Mouse (Mus musculus): ENCODE measurements around the gene Ppm1h.

The Ppm1h gene

DNA sequence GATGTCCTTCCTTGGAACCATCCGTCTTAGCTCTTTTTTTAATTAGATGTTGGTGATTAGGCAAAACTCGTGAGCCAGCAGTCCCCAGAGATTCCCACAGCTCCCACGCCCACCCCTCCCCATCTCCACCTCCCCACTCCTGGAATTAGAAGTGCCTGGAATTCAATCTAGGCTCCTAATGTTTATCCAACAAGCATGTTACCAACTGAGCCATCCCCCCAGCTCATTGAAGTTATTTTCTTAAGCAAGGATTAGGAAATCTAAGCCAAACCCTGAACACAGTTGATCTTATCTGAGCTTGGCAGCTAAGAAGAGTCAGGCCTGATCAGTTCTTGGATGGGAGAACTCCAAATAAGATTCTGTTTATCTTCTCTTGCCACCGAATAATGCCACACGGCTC is 92.4 kb downstream of the Ppm1h start:
- DNase-seq, result no peak

DNA sequence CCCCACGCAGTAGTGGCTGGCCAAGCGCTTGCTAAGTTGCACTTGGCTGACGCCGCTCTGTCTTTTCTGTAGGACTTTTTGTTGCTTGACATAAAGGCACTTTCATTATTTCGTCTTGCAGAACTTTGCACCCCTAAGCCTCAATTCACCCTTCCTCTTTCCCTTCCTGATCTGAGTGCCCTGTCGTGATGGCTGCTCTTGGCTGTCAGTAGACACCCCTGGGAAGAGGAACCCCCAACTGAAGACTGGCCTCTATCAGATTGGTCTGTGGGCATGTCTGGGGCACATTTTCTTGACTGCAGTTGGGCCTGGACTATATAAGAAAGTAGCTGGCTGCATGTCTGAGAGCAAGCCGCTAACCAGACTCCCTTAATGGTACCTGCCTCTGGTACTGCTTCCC is 95.6 kb downstream of the Ppm1h start:
- DNase-seq, result no peak

DNA sequence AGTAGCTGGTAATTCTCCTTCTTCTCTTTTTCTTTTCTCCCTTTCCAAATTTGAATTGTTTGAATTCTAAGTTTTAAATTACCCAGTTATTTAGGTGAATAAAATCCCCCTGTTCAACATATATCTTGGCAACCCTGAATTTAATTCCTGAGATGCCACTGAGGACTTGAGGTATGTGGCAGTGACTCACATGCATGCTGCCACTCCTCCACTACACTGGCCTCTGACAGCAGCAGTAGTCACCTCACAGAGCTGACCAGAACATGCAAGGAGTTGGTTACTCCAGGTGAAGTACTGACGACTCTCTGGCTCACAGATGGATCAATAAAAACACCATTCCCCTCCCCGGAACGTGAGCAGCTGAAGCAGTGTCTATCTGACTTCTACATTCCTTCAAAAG is 98.9 kb downstream of the Ppm1h start:
- DNase-seq, result no peak

DNA sequence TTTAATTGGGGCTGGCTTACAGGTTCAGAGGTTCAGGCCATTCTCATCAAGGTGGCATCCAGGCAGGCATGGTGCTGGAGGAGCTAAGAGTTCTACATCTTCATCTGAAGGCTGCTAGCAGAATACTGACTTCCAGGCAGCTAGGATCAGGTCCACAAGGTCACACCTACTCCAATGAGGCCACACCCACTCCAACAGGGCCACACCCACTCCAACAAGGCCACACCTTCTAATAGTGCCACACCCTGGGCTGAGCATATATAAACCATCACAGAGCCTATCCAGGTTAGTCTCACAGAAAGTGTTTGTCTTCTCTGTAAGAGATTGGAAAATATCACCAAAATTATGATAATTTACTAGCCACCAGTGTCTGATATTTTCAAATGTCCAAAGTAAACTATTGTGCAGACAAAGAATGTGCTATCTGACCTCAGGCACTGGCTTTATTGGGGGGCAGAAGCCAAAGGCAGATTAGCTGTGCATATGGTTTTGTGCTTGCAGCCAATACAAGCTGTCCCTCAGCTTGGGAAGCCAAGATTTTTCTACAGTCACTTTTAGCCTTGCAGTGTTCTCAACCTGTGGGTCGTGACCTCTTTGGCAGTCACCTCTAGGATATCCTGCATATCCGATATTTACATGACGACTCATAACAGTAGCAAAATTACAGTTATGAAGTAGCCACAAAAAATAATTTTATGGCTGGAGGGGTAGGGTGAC is 99.5 kb downstream of the Ppm1h start:
- DNase-seq, result no peak

DNA sequence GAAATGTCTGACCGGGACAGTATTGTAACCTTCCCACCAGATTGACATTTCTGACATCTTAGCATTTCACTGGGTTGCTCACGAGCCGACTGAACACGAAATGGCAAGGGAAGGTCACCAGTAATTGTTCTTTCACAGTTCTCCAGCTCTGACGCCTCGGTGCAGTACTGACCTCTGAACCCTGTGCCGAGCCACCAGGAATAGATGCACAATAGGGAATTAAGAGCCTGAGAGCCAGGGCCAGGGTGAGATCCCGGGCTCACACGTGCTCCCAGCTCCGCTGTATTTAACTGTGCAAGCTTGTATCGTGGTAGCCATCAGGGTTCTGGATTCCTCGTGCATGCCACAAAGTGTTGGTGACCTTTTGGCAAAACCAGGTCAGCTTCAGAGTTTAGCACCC is 100.8 kb downstream of the Ppm1h start:
- no peak for DNase-seq

DNA sequence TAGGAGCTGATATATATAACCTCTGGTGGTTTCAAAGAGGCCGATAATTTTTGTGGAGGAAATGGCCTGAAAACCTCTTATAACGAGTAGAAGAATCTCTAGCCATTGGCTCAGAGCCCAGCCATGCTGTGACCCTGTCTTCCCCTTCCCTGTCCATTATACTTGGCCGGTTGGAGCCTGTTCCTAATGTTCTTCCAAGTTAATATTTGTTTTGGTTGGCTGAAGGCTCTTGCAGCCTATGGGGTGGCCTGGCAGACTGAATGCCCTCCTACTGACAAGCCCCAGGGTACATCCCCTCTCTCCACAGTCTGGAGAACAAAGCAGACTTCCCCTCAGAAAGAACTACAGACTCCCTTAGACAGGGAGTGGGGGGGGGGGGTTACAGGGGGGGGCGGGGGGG is 104.2 kb downstream of the Ppm1h start:
- DNase-seq, result no peak

DNA sequence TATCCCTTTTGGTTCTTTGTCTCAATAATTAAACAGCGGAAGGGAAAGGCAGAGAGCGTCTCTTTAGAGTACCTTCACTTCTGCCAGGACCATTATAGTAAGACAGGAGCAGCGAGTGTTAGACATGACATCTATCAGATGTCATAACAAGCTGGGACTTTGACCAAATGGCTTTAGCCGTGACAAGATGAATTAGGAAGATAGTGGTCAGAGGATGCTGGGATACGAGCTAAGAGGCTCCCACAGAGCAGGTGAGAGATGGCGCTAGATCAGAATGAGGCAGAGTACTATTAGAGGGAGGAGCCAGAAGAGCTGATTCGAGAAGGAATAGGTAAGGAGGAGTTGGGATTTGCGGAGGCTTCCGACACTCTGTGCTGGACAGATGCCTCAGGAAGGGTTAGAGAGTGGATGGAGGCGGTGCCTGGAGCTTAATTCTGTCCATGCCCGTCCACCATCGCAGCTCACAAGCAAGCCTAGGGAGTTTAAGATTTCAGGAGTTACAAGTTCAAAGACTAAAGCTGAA is 111.1 kb downstream of the Ppm1h start:
- DNase-seq, result no peak

DNA sequence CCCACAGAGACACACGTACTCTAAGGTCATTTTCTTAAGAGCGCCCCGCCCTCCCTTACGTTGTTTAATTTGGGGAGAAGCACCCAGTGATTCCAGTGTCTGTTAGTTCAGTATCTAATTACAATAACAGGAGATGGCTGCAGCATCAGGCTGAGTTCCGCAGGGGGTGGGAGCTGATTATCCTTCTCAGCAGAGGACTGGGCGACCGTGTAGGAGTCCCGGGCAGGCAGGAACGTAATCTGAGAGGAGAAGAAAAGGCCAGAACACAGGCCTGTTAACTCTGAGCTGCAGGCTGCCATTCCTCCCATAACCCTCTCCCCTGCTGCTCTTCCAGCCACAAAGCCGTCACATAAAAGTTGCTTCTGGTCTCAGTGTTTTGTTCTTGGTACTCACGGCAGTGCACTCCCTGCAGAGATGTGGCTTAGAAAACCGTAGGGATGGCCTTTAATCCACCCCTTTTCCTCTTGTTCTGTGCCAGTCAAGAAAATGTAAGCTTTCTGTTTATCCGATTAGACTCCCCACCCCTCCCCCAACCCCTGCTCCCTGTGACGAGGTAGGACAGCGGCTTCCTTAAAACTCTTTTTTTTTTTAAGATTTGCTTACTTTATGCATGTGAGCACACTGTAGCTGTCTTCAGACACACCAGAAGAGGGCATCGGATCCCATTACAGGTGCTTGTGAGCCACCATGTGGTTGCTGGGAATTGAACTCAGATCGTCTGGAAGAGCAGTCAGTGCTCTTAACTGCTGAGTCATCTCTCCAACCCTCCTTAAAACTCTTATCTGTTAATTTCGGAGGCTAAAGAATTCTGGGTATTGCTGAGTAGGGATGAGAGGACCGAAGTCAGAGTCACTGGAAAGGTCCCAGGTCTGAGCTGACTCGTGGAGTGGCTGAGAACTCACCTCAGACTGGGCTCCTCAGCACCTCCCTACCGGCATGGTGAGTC is 113.7 kb downstream of the Ppm1h start:
- DNase-seq, result no peak

DNA sequence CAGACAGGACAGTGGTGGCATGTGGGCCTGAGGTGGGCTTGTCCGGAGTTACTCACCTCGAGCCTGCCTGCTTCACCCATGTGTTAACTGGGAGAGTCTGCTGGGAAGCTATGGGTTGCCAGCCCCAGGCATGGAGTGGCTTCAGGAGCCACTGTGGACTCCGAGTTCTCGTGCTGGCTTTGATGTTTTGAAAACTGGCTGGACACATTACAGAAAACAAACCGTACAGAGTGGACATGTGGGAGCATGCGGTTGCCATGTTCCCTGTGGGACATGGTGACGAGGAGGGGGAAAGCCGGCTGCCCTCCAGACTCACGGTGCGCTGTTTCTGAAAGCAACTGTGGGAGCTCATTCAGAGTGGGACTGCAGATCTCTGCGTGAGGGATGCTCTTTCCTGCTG is 114.6 kb downstream of the Ppm1h start:
- DNase-seq, result no peak

DNA sequence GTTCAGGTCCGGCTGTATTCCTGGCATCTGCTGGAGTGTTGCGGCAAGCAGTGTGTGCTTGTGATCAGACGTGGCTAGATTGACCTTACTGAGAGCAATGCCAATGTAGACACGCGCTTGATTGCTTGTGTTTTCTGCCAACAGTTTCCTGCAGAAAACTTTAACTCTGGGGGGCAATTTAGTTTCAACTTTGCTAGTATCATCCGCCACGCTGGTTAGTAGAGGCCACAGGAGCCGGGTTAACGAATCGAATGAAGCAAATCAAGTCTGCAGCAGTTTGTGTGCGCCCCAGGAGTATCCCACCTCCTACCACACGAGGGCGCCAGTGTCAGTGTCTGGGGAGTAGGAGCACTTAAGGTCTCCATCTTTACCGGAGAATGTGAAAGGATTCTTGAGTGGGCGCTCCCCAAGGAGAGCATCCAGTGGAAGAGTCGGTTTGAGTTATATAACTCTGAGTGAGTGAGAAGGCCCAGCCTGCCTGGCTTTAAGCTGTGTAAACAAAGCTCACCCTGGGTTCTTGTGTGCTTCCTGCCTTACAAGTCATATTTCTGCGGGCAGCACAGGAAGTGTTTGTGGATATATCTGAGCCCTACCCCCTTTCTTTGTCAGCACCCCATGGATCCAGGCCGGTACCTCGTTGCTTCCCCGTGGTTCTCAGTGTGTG is 115.8 kb downstream of the Ppm1h start:
- DNase-seq, result peak; percentile 71

DNA sequence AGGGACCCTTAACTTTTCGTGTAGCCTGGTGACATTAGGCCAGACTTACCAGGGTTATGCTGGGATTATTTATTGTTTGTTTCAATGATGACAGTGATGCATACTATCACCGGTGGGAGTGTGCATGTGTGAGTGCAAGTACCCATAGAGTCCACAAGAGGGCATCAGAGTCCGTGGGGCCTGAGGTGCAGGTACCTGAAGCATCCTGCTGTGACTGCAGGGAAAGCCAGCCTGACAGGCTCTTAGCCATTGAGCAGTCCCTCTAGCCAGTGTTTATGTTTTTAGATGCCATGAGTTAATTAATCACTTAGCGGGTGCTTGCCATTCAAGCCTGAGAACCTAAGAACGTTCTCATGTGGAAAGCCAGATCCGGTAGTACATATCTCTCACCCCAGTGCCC is 119.4 kb downstream of the Ppm1h start:
- no peak for DNase-seq

DNA sequence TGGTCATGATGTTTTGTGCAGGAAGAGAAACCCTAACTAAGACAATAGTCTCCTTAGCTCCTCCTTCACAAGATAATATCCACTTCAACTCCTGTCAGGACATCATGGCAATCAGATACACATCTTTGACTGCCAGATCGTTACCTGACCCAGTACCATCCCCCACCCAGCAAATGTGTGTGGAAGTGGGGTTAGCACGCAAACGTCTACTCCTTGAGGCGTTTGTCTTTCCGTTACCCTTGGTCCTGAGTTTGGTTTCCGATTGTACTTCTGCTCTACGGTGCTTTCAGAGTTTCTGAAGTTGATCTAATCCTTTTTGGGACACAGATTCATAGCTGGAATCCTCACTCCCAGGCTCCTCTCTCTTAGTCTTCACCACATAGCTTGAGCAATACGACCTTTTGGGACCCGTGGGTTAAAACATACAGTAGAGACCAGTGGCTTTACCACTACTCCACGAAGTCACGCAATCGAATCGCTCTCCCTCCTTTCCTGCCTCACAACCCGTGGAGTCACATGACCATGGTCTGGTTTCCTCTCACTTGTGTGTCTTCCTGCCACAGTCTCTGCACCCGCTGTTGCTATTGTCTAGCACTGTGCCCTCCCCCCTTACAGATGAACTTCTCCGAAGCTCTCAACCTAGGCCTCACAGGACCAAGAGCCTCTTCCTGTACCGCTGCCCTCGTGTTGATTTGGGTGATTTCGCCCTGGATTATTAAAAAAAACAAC is 121.6 kb downstream of the Ppm1h start:
- no peak for DNase-seq

DNA sequence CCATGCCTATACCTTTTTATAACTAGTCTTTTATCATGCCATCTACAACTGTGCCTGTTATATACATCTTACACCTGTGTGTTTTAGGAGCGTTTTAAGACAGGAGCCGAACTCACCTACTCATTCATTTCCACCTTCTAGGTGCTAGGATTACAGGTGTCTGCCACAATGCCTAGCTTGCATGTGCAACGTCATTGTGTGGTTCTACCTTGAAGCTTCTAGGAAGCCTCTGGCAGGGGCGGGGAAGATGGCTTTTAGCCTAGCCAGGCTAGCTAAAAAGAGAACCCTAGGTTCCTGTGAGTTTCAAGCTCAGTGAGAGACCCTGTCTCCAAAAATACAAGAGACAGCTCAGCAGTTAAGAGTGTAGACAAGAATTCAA is 122.2 kb downstream of the Ppm1h start:
- no peak for DNase-seq

DNA sequence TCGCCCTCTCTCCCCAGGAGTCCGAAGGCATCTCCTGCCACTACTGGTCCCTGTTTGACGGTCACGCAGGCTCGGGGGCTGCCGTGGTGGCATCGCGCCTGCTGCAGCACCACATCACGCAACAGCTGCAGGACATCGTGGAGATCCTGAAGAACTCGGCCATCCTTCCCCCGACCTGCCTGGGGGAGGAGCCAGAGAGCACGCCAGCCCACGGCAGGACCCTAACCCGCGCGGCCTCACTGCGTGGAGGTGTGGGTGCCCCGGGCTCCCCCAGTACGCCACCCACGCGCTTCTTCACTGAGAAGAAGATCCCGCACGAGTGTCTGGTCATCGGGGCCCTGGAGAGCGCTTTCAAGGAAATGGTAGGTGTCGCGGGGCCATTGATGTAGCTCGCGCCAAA is 123.7 kb downstream of the Ppm1h start:
- DNase-seq, result no peak

DNA sequence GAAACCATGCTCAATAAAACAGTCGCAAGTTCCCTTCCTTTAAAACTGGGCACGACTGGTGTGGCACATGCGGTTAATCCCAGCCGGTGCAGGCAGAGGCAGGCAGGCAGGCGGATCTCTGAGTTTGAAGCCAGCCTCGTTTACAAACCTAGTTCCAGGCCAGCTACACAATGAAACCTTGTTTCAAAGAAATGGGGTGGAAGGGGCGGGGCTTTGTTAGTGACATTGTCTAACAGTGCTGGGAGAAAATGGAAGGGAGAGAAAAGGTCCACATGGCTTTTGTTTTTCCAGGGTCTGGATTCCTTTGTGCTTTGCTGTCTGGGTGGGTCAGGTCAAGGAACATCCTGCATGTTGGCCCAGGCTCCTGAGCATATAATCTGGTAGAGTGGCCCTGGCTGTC is 124.3 kb downstream of the Ppm1h start:
- no peak for DNase-seq

DNA sequence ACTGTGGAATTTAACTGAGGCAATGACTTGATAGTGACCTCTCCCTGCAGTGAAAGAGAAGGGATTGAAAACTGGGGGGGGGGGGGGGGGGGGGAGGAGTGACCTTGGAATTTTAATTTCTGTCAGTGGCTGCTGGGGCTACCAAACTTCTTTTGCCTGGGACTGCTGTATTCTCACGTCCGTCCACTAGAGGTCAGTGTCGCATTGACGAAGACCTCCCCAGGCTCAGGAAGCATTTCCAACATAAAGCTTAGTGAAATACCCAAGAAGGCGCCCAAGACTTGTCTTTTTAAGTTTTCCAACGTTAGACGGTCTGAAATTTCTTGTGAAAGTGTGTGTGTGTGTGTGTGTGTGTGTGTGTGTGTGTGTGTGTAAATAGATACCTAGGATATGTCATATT is 125.3 kb downstream of the Ppm1h start:
- DNase-seq, result peak; percentile 80

DNA sequence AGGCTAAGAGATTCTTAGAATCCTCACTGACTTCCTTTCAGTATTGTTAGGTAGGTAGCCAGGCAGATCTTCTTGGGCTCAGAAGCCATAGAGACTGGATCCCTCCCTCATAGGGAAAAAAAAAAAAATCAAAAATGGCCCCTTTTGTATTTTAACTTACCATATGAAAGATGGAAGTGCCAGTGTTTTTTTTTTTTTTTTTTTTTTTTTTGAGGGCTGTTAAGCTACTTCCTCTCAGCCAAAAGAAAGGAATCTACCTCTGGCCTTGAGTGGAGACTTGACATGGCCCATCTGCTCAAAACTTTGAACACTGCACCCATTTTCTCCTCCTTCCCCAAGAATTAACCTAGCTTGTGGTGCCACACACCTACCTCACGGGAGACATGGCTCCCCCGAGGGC is 127.3 kb downstream of the Ppm1h start:
- DNase-seq, result no peak

DNA sequence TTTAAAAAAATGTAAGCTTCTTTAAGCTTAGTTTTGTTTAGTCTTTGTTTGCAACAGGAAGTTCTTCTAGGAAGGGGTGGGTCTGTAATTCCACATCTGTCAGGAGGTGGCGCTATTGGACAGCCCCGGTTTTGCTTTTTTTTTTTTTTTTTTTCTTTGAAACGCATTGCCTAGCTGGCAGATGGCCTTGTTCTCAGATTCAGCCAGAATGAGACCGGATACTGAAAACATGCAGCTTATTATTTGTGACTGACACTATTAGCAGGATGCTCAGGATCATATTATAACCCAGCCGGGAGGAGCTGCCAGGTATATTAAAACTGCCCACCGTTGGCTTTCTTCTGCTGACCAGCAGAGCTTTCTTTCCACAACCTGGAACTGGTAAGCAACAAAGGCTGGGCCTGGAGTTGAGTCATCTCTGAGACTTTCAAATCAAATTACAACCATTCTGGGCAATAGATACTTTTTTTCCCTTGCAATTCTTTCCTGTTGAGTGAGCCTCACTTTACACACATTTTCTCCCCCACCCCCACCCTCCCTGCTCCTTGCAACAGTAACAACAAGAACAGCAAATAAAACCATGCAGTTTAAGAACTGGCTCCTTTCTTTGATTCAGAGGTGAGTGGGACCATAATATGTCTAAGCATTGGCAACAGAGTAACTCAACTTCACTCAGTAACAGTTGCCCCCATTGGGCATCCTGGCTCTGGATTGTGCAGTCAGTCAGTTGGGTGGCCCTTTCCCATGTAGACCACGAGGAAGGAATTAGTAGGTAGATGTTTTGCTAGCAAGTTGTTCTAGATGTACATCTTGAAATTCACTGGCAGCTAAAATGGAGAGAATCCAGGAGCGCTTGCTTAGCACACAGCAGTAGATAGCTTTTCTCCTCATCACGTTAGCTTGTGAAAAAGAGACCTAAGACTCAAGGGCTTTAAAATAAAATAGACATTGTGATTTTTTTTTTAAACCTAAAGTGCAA is 128.9 kb downstream of the Ppm1h start:
- peak; percentile 79 for DNase-seq

DNA sequence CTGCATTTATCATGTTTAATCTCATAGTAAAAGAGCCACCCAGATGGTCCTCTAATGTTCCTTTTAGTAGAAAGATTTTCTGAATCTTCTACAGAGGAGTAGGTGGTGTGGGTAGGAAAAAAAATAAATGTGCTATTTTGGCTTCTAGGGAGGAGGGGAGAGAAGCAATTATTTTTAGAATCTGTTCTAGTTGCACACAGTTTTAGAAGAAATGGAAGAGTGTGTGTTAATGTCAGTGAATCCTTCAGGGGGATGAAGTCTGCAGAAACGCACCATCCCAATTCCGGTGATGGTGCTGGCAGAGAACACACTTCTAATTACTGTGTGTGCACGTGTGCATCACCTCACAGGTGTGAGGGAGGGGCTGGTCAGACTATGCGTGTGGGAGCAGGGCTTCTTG is 129.6 kb downstream of the Ppm1h start:
- DNase-seq, result no peak

DNA sequence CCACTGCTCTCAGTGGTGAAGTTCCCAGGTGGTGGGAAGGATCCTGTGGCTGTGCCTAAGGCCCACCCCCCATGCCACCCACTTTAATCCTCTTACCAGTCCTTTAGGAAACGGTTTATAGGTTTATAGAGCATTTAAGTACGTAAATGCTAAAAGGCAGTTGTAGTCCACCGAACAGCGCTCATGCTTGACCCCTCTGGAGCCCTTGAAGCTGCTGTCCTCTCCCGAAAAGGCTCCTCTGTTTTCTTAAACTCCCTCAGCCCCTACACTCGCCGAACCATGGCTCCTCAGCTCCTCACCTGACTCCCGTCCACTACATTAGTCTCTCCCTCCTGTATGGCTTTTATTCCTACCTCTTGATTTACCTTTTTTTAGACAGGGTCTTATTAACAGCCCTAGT is 131.3 kb downstream of the Ppm1h start:
- no peak for DNase-seq

DNA sequence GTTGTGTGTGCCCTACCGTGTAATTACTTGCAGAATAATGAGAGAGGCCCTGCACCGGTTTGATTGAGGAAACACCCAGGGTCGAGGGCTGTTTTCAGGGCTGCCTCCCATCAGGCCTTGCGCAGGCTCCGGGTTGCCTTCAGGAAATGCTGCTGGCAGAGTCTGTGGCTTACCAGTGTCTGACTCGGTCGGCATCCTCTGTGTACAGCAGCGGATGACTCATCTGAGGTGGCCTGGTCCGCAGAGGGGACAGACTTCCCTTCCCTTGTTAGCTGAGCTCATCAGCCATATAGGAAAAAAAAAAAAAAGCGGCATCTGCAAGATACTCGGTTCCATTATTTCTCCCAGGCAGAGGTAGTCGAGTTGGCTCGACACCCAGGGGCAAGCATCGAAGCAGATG is 136.5 kb downstream of the Ppm1h start:
- peak; percentile 34 for DNase-seq

DNA sequence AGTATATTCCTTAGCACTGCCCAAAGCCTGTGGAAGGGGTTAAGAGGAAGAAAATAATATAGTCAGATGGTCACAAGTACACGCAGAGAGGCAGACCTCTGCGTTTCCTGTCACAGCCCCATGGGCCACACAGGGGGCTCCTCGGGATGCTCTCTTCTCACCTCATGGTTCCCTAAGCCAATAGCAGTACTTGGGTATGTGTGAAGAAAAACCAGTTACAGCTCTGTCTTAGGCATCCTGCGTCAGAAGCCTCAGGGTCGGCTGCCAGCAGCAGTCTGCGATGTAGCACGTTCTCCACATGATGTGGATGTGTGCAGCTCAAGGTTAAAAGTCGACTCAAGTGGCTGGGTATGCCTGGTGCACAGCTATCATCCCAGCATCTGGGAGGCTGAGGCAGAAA is 139.2 kb downstream of the Ppm1h start:
- DNase-seq, result no peak

Data from right cerebral cortex, postnatal 14 days (tissue).